14 mouse cellular contexts compared by ENCODE assay signal in genomic region chr10:17932131-17932530, GRCm38 (mm10). TPM values are rescaled to one million over a fixed set of nuclear protein-coding genes. Genes with fewer than 3 reads are reported as not detected.
A peak's percentile ranks its signal among the peaks of the same experiment; 100 is the strongest.
DNase-seq lines count a peak whose midpoint lies in the region; ATAC-seq and TF ChIP-seq lines count a peak whose summit lies in the region.
"Had no signal": no experiment of that assay in that cellular context is flagged by ENCODE, and none has a peak within 500 bp of the region (broad histone marks: within the 10 kb centered on the region; RNA-seq: fewer than 3 reads in every experiment).

No protein-coding gene starts in this region.

- H3K4me2 ChIP-seq in heart, embryonic 14.5 days (ENCODE audit: low read length): peak overlapping the region; percentile 35; the same call in 1 of the 2 replicates
- H3K4me2 ChIP-seq in stomach, postnatal 0 days (replicated peaks; ENCODE audit: low read depth): no peak overlapping the region
- H3K4me2 ChIP-seq: liver, embryonic 13.5 days; midbrain, embryonic 12.5 days had no signal

- H3K27ac ChIP-seq in heart, embryonic 14.5 days (replicated peaks in 1 of 2; ENCODE audit: control insufficient read depth in 1 of 2, insufficient read depth in 1 of 2, low read depth in 2 of 2, low read length in 2 of 2): peak overlapping the region; percentile 90 to 95
- H3K27ac ChIP-seq in stomach, postnatal 0 days (replicated peaks): no peak overlapping the region
- H3K27ac ChIP-seq: liver, embryonic 13.5 days; midbrain, embryonic 12.5 days had no signal

- H3K4me1 ChIP-seq in heart, embryonic 14.5 days (ENCODE audit: control insufficient read depth in 2 of 2, insufficient read depth in 2 of 2, low read length in 2 of 2): peaks cover 11 to 45% of the 10 kb centered on the region in 2 experiments
- peaks cover 3% of the 10 kb centered on the region; the same call in 1 of the 2 replicates for H3K4me1 ChIP-seq in stomach, postnatal 0 days (replicated peaks; ENCODE audit: control insufficient read depth, insufficient read depth)

- no peak for TF ChIP-seq EP300 in stomach, postnatal 0 days (optimal IDR thresholded peaks at IDR 0.05)

- H3K36me3 ChIP-seq in heart, embryonic 14.5 days (ENCODE audit: control insufficient read depth, insufficient read depth, low read length): 0 out of 2 replicates have a peak, but pooled peaks cover 3% of the 10 kb centered on the region
- no peaks in the 10 kb centered on the region for H3K36me3 ChIP-seq in stomach, postnatal 0 days (ENCODE audit: control insufficient read depth, insufficient read depth, low read length)
- H3K36me3 ChIP-seq: liver, embryonic 13.5 days; midbrain, embryonic 12.5 days had no signal

- TF ChIP-seq CTCF in stomach, postnatal 0 days (IDR thresholded peaks at IDR 0.05; ENCODE audit: low read depth): no peak

- peak; percentile 28 to 68 for DNase-seq in cerebellum, postnatal 14 days
- no peak for DNase-seq in cerebellum, adult 11-12 months
- DNase-seq in lung, postnatal 10 days: peak; percentile 24
- DNase-seq in lung, postnatal 4 days: no peak
- no peak for DNase-seq in stomach, postnatal 0 days (ENCODE audit: low spot score)
- no peak for DNase-seq in left cerebral cortex, adult 18-20 months (ENCODE audit: low spot score in 2 of 2)
- no peak for DNase-seq in spleen, postnatal 36 days (ENCODE audit: low spot score in 2 of 2)
- DNase-seq: adrenal gland, postnatal 10 days; gastrocnemius, postnatal 14 days; kidney, postnatal 10 days; liver, embryonic 13.5 days; thymus, adult 18-20 months had no signal

- H3K9ac ChIP-seq in heart, embryonic 14.5 days (ENCODE audit: low read length): peak overlapping the region; percentile 46; the same call in 1 of the 2 replicates
- H3K9ac ChIP-seq in stomach, postnatal 0 days (ENCODE audit: low read length): no peak overlapping the region
- H3K9ac ChIP-seq: liver, embryonic 13.5 days; midbrain, embryonic 12.5 days had no signal

- 46% methylated on average over 3 of the region's 3 CpGs for WGBS in heart, embryonic 14.5 days
- WGBS in stomach, postnatal 0 days: 67% methylated on average over 3 of the region's 3 CpGs

- ATAC-seq in heart, embryonic 14.5 days (ENCODE audit: insufficient number of reproducible peaks, insufficient read depth, low FRiP score, low read depth): no peak; the same call in 1 of the 2 replicates
- peak; percentile 26; the same call in 1 of the 2 replicates for ATAC-seq in stomach, postnatal 0 days (ENCODE audit: low FRiP score, low TSS enrichment)

- no peaks in the 10 kb centered on the region for H3K27me3 ChIP-seq in heart, embryonic 14.5 days (ENCODE audit: control insufficient read depth, insufficient read depth, low read length)
- no peaks in the 10 kb centered on the region for H3K27me3 ChIP-seq in stomach, postnatal 0 days (ENCODE audit: control insufficient read depth, insufficient read depth, low read length)
- H3K27me3 ChIP-seq: liver, embryonic 13.5 days; midbrain, embryonic 12.5 days had no signal

- H3K4me3 ChIP-seq in heart, embryonic 14.5 days (ENCODE audit: control insufficient read depth in 1 of 2, insufficient read depth in 1 of 2, low read depth in 1 of 2, low read length in 2 of 2): no peak overlapping the region
- H3K4me3 ChIP-seq in stomach, postnatal 0 days (ENCODE audit: low read depth, low read length): no peak overlapping the region
- H3K4me3 ChIP-seq: liver, embryonic 13.5 days; midbrain, embryonic 12.5 days had no signal

- no peaks in the 10 kb centered on the region for H3K9me3 ChIP-seq in heart, embryonic 14.5 days (ENCODE audit: control insufficient read depth, low read length)
- no peaks in the 10 kb centered on the region for H3K9me3 ChIP-seq in stomach, postnatal 0 days (ENCODE audit: control insufficient read depth, low read length)
- H3K9me3 ChIP-seq: liver, embryonic 13.5 days had no signal

RNA-seq across cellular contexts. Expression of gene Heca, which starts 15.7 kb away (rescaled TPM):
- 6.1 and 6.4 TPM in 2 replicates for polyA plus RNA-seq in heart, embryonic 14.5 days (2014; fragmentation: Nextera tagmentation; extraction: Ambion mirVana)
- polyA plus RNA-seq in stomach, postnatal 0 days (2015; fragmentation: Nextera tagmentation; extraction: Ambion mirVana): 7.2 and 9.8 TPM in 2 replicates
- total RNA-seq in left cerebral cortex, adult 18-20 months (2021): 10 to 100 TPM; 26.1 to 29.8 TPM

Comparison
In these comparisons a context has a peak if more than half of its experiments do, and no peak if none do; other contexts are left out.
1. DNase-seq: peak in cerebellum, postnatal 14 days (2 of 2) and lung, postnatal 10 days (single experiment); none in cerebellum, adult 11-12 months (single experiment), lung, postnatal 4 days (0 of 2), stomach, postnatal 0 days (single experiment), left cerebral cortex, adult 18-20 months (0 of 2) and spleen, postnatal 36 days (0 of 2).